Mouse (Mus musculus) MEL (cell line): Measurements from ENCODE around the gene Sorbs2. TPM values are rescaled to one million over a fixed set of nuclear protein-coding genes. Genes with fewer than 3 reads are reported as not detected.

ENCODE experiments used
- DNase-seq: peaks from one replicate; pipeline ENCODE4 v3.0.0; 2011; ENCODE audit warnings: low read depth, low spot score
- H3K27ac ChIP-seq: 2 replicates; pipeline ENCODE4 v1.5.1; 2012; ENCODE audit warnings: low read depth, mild to moderate bottlenecking, control low read depth, low read length, moderate library complexity; ENCODE audit not compliant: control insufficient read depth
- H3K27me3 ChIP-seq, 2 experiments: fragments of 150-350 bp in 1 of 2; sonication (generic) in 1 of 2; 2 replicates each; pipeline ENCODE4 v1.6.1; 2012; ENCODE audit warnings: low read length in 2 of 2, mild to moderate bottlenecking in 2 of 2, improper control_type of control experiment in 1 of 2, moderate library complexity in 1 of 2; ENCODE audit not compliant: insufficient read depth in 2 of 2, control insufficient read depth in 1 of 2
- H3K36me3 ChIP-seq, 2 experiments: 2 replicates each; pipeline ENCODE4 v1.6.1; 2012 to 2014; ENCODE audit warnings: low read length in 2 of 2, improper control_type of control experiment in 1 of 2, inconsistent platforms in 1 of 2, mild to moderate bottlenecking in 1 of 2; ENCODE audit not compliant: insufficient read depth in 2 of 2, control insufficient read depth in 1 of 2
- H3K4me1 ChIP-seq, 2 experiments: fragments of 150-350 bp in 1 of 2; sonication (generic) in 1 of 2; 2 replicates each; pipeline ENCODE4 v1.6.1; 2012; ENCODE audit warnings: low read length in 2 of 2, improper control_type of control experiment in 1 of 2, mild to moderate bottlenecking in 1 of 2; ENCODE audit not compliant: insufficient read depth in 2 of 2, control insufficient read depth in 1 of 2
- H3K4me3 ChIP-seq, 2 experiments: fragments of 150-350 bp in 1 of 2; sonication (generic) in 1 of 2; 2 replicates each; pipeline ENCODE4 v1.5.1; 2012; ENCODE audit warnings: low read depth in 2 of 2, low read length in 2 of 2, mild to moderate bottlenecking in 2 of 2, moderate library complexity in 2 of 2, control low read depth in 1 of 2, improper control_type of control experiment in 1 of 2; ENCODE audit not compliant: control insufficient read depth in 1 of 2, insufficient read depth in 1 of 2
- H3K79me2 ChIP-seq: 2 replicates; pipeline ENCODE4 v1.6.1; 2012; ENCODE audit warnings: mild to moderate bottlenecking, low read length, moderate library complexity; ENCODE audit not compliant: control insufficient read depth, poor library complexity, insufficient read depth
- H3K9ac ChIP-seq: 2 replicates; pipeline ENCODE4 v1.6.1; 2012; ENCODE audit warnings: low read depth, mild to moderate bottlenecking, control low read depth, low read length, moderate library complexity; ENCODE audit not compliant: control insufficient read depth, poor library complexity, severe bottlenecking
- H3K9me3 ChIP-seq: fragments of 150-350 bp; sonication (generic); replicated peaks from 2 replicates; pipeline ENCODE4 v1.6.1; 2012; ENCODE audit warnings: mild to moderate bottlenecking, low read length, improper control_type of control experiment, moderate library complexity; ENCODE audit not compliant: insufficient read depth
- BHLHE40 ChIP-seq: IDR thresholded peaks from 2 replicates; pipeline ENCODE4 v1.6.1; 2012; ENCODE audit warnings: low read depth, mild to moderate bottlenecking, inconsistent platforms, low read length, improper control_type of control experiment, borderline replicate concordance
- CHD2 ChIP-seq: IDR thresholded peaks from 2 replicates; pipeline ENCODE4 v1.6.1; 2011; ENCODE audit warnings: low read length, improper control_type of control experiment
- CTCF ChIP-seq, 3 experiments: IDR thresholded peaks in 2 of 3; conservative IDR thresholded peaks in 1 of 3; 2 replicates each; pipeline ENCODE4 v1.5.1; 2011 to 2012; ENCODE audit warnings: low read length in 3 of 3, low read depth in 2 of 3, mild to moderate bottlenecking in 2 of 3, improper control_type of control experiment in 1 of 3, inconsistent platforms in 1 of 3, mixed read lengths in 1 of 3, moderate library complexity in 1 of 3; ENCODE audit not compliant: control insufficient read depth in 1 of 3, insufficient read depth in 1 of 3, poor library complexity in 1 of 3, severe bottlenecking in 1 of 3
- E2F4 ChIP-seq: IDR thresholded peaks from 2 replicates; pipeline ENCODE4 v1.6.1; 2011; ENCODE audit warnings: low read depth, low read length, improper control_type of control experiment, borderline replicate concordance
- ELF1 ChIP-seq: IDR thresholded peaks from 2 replicates; pipeline ENCODE4 v1.6.1; 2014; ENCODE audit warnings: low read depth, mild to moderate bottlenecking, inconsistent platforms, low read length, improper control_type of control experiment, moderate library complexity
- EP300 ChIP-seq, 2 experiments: IDR thresholded peaks; 2 replicates each; pipeline ENCODE4 v1.6.1; 2011; ENCODE audit warnings: improper control_type of control experiment in 2 of 2, low read length in 2 of 2, low read depth in 1 of 2, mild to moderate bottlenecking in 1 of 2
- GABPA ChIP-seq: IDR thresholded peaks from 2 replicates; pipeline ENCODE4 v1.6.1; 2012; ENCODE audit warnings: low read depth, mild to moderate bottlenecking, inconsistent platforms, low read length, improper control_type of control experiment, moderate library complexity
- KAT2A ChIP-seq: conservative IDR thresholded peaks from 2 replicates; pipeline ENCODE4 v1.6.1; 2012; ENCODE audit warnings: low read depth, low read length, improper control_type of control experiment, inconsistent platforms
- MAFK ChIP-seq: IDR thresholded peaks from 2 replicates; pipeline ENCODE4 v1.6.1; 2011; ENCODE audit warnings: low read depth, mild to moderate bottlenecking, low read length, improper control_type of control experiment, borderline replicate concordance
- MAX ChIP-seq: IDR thresholded peaks from 2 replicates; pipeline ENCODE4 v1.6.1; 2011; ENCODE audit warnings: low read length, improper control_type of control experiment
- MAZ ChIP-seq: IDR thresholded peaks from 2 replicates; pipeline ENCODE4 v1.6.1; 2012; ENCODE audit warnings: low read depth, mild to moderate bottlenecking, inconsistent platforms, low read length, improper control_type of control experiment
- MEF2A ChIP-seq: IDR thresholded peaks from 2 replicates; pipeline ENCODE4 v1.6.1; 2014; ENCODE audit warnings: low read depth, mild to moderate bottlenecking, inconsistent platforms, low read length, improper control_type of control experiment; ENCODE audit not compliant: poor library complexity, insufficient replicate concordance, severe bottlenecking; ENCODE audit errors: extremely low read depth
- MYB ChIP-seq: IDR thresholded peaks from 2 replicates; pipeline ENCODE4 v1.6.1; 2011; ENCODE audit warnings: mild to moderate bottlenecking, low read depth, low read length, improper control_type of control experiment
- MYC ChIP-seq: IDR thresholded peaks from 2 replicates; pipeline ENCODE4 v1.6.1; 2011; ENCODE audit warnings: low read depth, mild to moderate bottlenecking, low read length, improper control_type of control experiment, moderate library complexity
- NELFE ChIP-seq: IDR thresholded peaks from 2 replicates; pipeline ENCODE4 v1.6.1; 2011; ENCODE audit warnings: low read depth, low read length, improper control_type of control experiment
- NRF1 ChIP-seq: IDR thresholded peaks from 2 replicates; pipeline ENCODE4 v1.6.1; 2014; ENCODE audit warnings: low read depth, mild to moderate bottlenecking, inconsistent platforms, low read length, improper control_type of control experiment, moderate library complexity; ENCODE audit not compliant: poor library complexity, insufficient read depth, severe bottlenecking
- POLR2AphosphoS5 ChIP-seq: IDR thresholded peaks from 2 replicates; pipeline ENCODE4 v1.6.1; 2012; ENCODE audit warnings: low read depth, borderline replicate concordance, mild to moderate bottlenecking, inconsistent platforms, low read length, moderate library complexity, mixed read lengths
- RCOR1 ChIP-seq: IDR thresholded peaks from 2 replicates; pipeline ENCODE4 v1.6.1; 2012; ENCODE audit warnings: low read depth, mild to moderate bottlenecking, inconsistent platforms, low read length, improper control_type of control experiment
- SMC3 ChIP-seq: IDR thresholded peaks from 2 replicates; pipeline ENCODE4 v1.6.1; 2011; ENCODE audit warnings: low read depth, low read length, improper control_type of control experiment
- TAL1 ChIP-seq: IDR thresholded peaks from 2 replicates; pipeline ENCODE4 v1.6.1; 2012; ENCODE audit warnings: mild to moderate bottlenecking, inconsistent platforms, low read length, moderate library complexity, mixed read lengths
- TBP ChIP-seq: IDR thresholded peaks from 2 replicates; pipeline ENCODE4 v1.8.0; 2011; ENCODE audit warnings: low read depth, low read length, improper control_type of control experiment
- USF1 ChIP-seq: IDR thresholded peaks from 2 replicates; pipeline ENCODE4 v1.6.1; 2014; ENCODE audit warnings: low read depth, mild to moderate bottlenecking, inconsistent platforms, low read length, improper control_type of control experiment, moderate library complexity
- USF2 ChIP-seq, 2 experiments: IDR thresholded peaks; 2 replicates each; pipeline ENCODE4 v1.6.1; 2011 to 2012; ENCODE audit warnings: improper control_type of control experiment in 2 of 2, low read length in 2 of 2, borderline replicate concordance in 1 of 2, inconsistent platforms in 1 of 2, low read depth in 1 of 2, mild to moderate bottlenecking in 1 of 2; ENCODE audit not compliant: insufficient read depth in 1 of 2
- ZKSCAN1 ChIP-seq: IDR thresholded peaks from 2 replicates; pipeline ENCODE4 v1.6.1; 2012; ENCODE audit warnings: low read depth, mild to moderate bottlenecking, inconsistent platforms, low read length, improper control_type of control experiment, moderate library complexity
- ZMIZ1 ChIP-seq: IDR thresholded peaks from 2 replicates; pipeline ENCODE4 v1.6.1; 2012; ENCODE audit warnings: low read depth, mild to moderate bottlenecking, inconsistent platforms, low read length, improper control_type of control experiment, moderate library complexity
- ZNF384 ChIP-seq: IDR thresholded peaks from 2 replicates; pipeline ENCODE4 v1.6.1; 2012; ENCODE audit warnings: low read depth, mild to moderate bottlenecking, inconsistent platforms, low read length, improper control_type of control experiment
- polyA plus RNA-seq, 2 experiments: library from polyadenylated mRNA; stranded (reverse) in 1 of 2; unstranded in 1 of 2; fragments of >175 nt in 1 of 2; fragments of >200 nt in 1 of 2; gene quantifications; 2 replicates each; pipeline versions ENCODE4 v1.2.1 to v1.2.4; 2012; ENCODE audit warnings: low replicate concordance in 2 of 2, low read depth in 1 of 2; ENCODE audit not compliant: insufficient read length in 2 of 2, insufficient read depth in 1 of 2, missing spikeins in 1 of 2
- total RNA-seq: library from RNA; depleted of rRNA; stranded (reverse); fragments of 300-350 nt; gene quantifications from 2 replicates; pipeline ENCODE4 v1.2.3, GENCODE M21; 2012

Gene Sorbs2
- total and polyA plus RNA-seq, 3 experiments = not detected

GRCm38 (mm10) chr8:45703700-45704101 lies 196.1 kb downstream of the Sorbs2 start:
- Histone ChIP-seq H3K27me3 (no peaks in the 10 kb centered on the region), H3K9me3 (no peaks in the 10 kb centered on the region), H3K4me1 (no peaks in the 10 kb centered on the region), H3K9ac (no peak overlapping the region), H3K27ac (no peak overlapping the region), H3K36me3 (no peaks in the 10 kb centered on the region), H3K4me3 (no peak overlapping the region), H3K79me2 (no peaks in the 10 kb centered on the region)
- TF ChIP-seq ZMIZ1 = no peak
- TF ChIP-seq ZKSCAN1 = no peak
- TF ChIP-seq KAT2A = no peak
- no peak for TF ChIP-seq RCOR1
- no peak for TF ChIP-seq ELF1
- no peak for TF ChIP-seq NRF1
- TF ChIP-seq BHLHE40 = no peak
- no peak for TF ChIP-seq NELFE
- no peak for TF ChIP-seq USF2 (IDR thresholded peaks at IDR 0.05; ENCODE audit: borderline replicate concordance in 1 of 2, insufficient read depth in 1 of 2, low read depth in 1 of 2, low read length in 2 of 2)
- TF ChIP-seq ZNF384 = no peak
- no peak for TF ChIP-seq MYC
- no peak for TF ChIP-seq USF1
- TF ChIP-seq EP300 (IDR thresholded peaks at IDR 0.05; ENCODE audit: low read depth in 1 of 2, low read length in 2 of 2) = no peak
- no peak for DNase-seq

- Histone ChIP-seq H3K27me3 (no peaks in the 10 kb centered on the region), H3K9ac (no peak overlapping the region), H3K79me2 (no peaks in the 10 kb centered on the region), H3K27ac (no peak overlapping the region), H3K9me3 (no peaks in the 10 kb centered on the region), H3K4me1 (no peaks in the 10 kb centered on the region), H3K4me3 (no peak overlapping the region), H3K36me3 (no peaks in the 10 kb centered on the region)
- TF ChIP-seq TBP (no peak), USF1 (no peak), MAZ (no peak), CHD2 (no peak), USF2 (IDR thresholded peaks at IDR 0.05; ENCODE audit: borderline replicate concordance in 1 of 2, insufficient read depth in 1 of 2, low read depth in 1 of 2, low read length in 2 of 2) (no peak), MAX (no peak), GABPA (no peak), SMC3 (no peak), POLR2AphosphoS5 (no peak), CTCF (IDR thresholded peaks at IDR 0.05 in 2 of 3, conservative IDR thresholded peaks at IDR 0.05 in 1 of 3; ENCODE audit: control insufficient read depth in 1 of 3, insufficient read depth in 1 of 3, low read depth in 2 of 3, low read length in 3 of 3, poor library complexity in 1 of 3, severe bottlenecking in 1 of 3) (no peak), E2F4 (no peak), RCOR1 (no peak), MEF2A (no peak), ZNF384 (no peak), ZMIZ1 (no peak), MYB (no peak), MAFK (no peak), KAT2A (no peak), TAL1 (no peak), NRF1 (no peak)
- no peak for DNase-seq
These were observed 201.5 kb downstream of the Sorbs2 start for GRCm38 (mm10) chr8:45709098-45709497.
